Mouse (Mus musculus): ENCODE results near the gene Kctd8. TPM values are rescaled to one million over a fixed set of nuclear protein-coding genes. Genes with fewer than 3 reads are reported as not detected.

Gene Kctd8
- polyA plus RNA-seq, 1 experiment from 2014 or later: 2.6 TPM

DNA sequence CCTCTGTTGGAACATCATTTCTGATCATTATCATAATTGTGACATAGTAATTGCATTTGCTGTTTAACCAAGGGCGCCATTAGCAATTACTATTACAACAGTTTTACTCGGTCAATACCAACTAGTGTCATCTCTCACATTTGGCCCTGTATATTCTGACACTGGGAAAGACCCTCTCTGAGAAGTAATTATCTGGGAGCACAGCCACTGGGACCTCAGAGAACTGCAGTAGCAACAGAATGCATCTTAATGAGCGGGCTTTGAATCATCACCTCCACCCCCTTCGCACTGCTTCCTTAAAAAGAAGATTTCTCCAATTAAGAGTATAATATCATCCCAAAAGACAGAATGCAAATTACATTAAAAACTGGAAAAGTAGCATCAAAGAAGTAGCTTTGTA is 200.4 kb downstream of the Kctd8 start:
- H3K4me1 ChIP-seq: no peaks in the 10 kb centered on the region
- H3K27ac ChIP-seq: no peak overlapping the region
- WGBS: 70% methylated on average over 4 of the region's 4 CpGs
- no peaks in the 10 kb centered on the region for H3K9me3 ChIP-seq
- H3K36me3 ChIP-seq (replicated peaks): no peaks in the 10 kb centered on the region
- no peak overlapping the region for H3K4me2 ChIP-seq
- H3K4me3 ChIP-seq (replicated peaks): no peak overlapping the region
- no peak overlapping the region for H3K9ac ChIP-seq
- no peaks in the 10 kb centered on the region for H3K27me3 ChIP-seq
- ATAC-seq (ENCODE audit: low FRiP score): peak; percentile 36; the same call in 1 of the 2 replicates

DNA sequence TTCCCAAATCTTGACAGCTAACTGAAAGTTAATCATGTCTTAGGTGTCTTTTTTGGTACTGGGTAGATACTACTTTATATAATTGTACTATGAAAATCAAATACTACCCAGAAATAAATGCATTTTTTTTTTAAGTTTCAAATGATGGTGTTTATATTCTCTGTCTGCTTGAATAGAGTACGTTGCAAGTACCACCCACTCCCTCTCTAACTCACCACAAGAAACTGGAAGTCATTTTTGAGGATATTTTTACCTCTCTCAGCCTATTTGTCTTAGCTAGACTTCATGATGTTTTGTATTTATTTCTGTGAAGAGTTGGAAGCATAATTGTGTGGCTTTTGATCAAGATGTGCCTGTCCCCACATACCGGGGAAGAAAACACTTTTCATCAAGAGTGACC is 232.8 kb downstream of the Kctd8 start:
- Histone ChIP-seq H3K27ac (no peak overlapping the region), H3K9ac (no peak overlapping the region), H3K36me3 (replicated peaks) (no peaks in the 10 kb centered on the region), H3K4me1 (no peaks in the 10 kb centered on the region), H3K4me2 (no peak overlapping the region), H3K27me3 (no peaks in the 10 kb centered on the region), H3K4me3 (replicated peaks) (no peak overlapping the region), H3K9me3 (no peaks in the 10 kb centered on the region)
- 82% methylated on average over 2 of the region's 2 CpGs for WGBS
- no peak for ATAC-seq (ENCODE audit: low FRiP score)

DNA sequence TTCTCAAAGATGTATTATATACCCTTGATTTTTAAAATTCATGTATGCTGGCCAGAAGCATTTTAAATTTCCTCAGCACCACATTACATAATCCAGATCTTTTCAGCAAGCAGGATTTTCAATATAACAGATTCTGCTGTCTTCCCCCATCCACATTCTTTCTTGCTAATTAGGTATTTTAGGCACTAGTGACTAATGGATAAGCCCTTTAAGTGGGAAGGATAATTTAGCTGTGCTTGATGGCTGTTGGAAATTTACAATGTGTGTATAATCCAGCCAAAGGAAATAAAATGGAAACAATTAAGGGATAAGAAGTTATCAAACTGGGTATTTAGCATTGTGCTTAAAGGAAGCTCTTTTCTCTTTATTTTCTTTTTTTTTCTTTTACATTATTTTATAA is 252.6 kb downstream of the Kctd8 start:
- ATAC-seq (ENCODE audit: low FRiP score): peak; percentile 57; the same call in 1 of the 2 replicates
- H3K9ac ChIP-seq: no peak overlapping the region
- H3K36me3 ChIP-seq (replicated peaks): no peaks in the 10 kb centered on the region

More for the DNA sequence above, 252.6 kb downstream of the Kctd8 start:
- no peaks in the 10 kb centered on the region for H3K9me3 ChIP-seq
- no peak overlapping the region for H3K4me2 ChIP-seq
- no peak overlapping the region for H3K4me3 ChIP-seq (replicated peaks)
- no peak overlapping the region for H3K27ac ChIP-seq
- no peaks in the 10 kb centered on the region for H3K4me1 ChIP-seq
- H3K27me3 ChIP-seq: 0 out of 2 replicates have a peak, but pooled peaks cover 5% of the 10 kb centered on the region

Small RNA genes lying within 50 kb of the gene (microRNA-seq; reads per million reads assigned to microRNA genes)
- gene Gm24368: not detected

Other genes with a start within 250 kb of the Kctd8 start
- not detected in 2 replicates for gene Yipf7, start 201.0 kb upstream of the Kctd8 start, polyA plus RNA-seq (2016; fragmentation: Nextera tagmentation; extraction: Ambion mirVana)
- 53.6 and 58.7 TPM in 2 replicates for gene Guf1, start 215.2 kb upstream of the Kctd8 start, polyA plus RNA-seq (2016; fragmentation: Nextera tagmentation; extraction: Ambion mirVana)